Mouse (Mus musculus) brain, embryonic 14.5 days (tissue): ENCODE data around the gene Kcnd2. TPM values are rescaled to one million over a fixed set of nuclear protein-coding genes. Genes with fewer than 3 reads are reported as not detected.
"Not testable (repeated sequence)": the region's sequence is repeated elsewhere in the genome, so short reads cannot be mapped to it uniquely, and the experiment has no call there.

Experiments
- DNase-seq: peaks from one replicate; pipeline ENCODE4 v3.0.0-alpha.2; 2011; ENCODE audit warnings: low read depth
- CTCF ChIP-seq: fragments of 200-500 bp; IDR thresholded peaks from 2 replicates; pipeline ENCODE4 v1.5.1; 2012; ENCODE audit warnings: inconsistent platforms, mild to moderate bottlenecking, moderate library complexity, borderline replicate concordance; ENCODE audit not compliant: insufficient read depth, insufficient read length; ENCODE audit errors: extremely low read depth
- POLR2A ChIP-seq: fragments of 200-500 bp; IDR thresholded peaks from 2 replicates; pipeline ENCODE4 v1.6.1; 2012; ENCODE audit warnings: mild to moderate bottlenecking, inconsistent platforms, borderline replicate concordance; ENCODE audit not compliant: poor library complexity, insufficient read depth, insufficient read length, severe bottlenecking; ENCODE audit errors: extremely low read depth
- polyA plus RNA-seq: library from polyadenylated mRNA; depleted of rRNA; stranded (reverse); fragments of >200 nt; gene quantifications from 2 replicates; pipeline ENCODE4 v1.2.3, GENCODE M21; 2012

Gene Kcnd2
- polyA plus RNA-seq, 1 experiment: 18.4 TPM

DNA sequence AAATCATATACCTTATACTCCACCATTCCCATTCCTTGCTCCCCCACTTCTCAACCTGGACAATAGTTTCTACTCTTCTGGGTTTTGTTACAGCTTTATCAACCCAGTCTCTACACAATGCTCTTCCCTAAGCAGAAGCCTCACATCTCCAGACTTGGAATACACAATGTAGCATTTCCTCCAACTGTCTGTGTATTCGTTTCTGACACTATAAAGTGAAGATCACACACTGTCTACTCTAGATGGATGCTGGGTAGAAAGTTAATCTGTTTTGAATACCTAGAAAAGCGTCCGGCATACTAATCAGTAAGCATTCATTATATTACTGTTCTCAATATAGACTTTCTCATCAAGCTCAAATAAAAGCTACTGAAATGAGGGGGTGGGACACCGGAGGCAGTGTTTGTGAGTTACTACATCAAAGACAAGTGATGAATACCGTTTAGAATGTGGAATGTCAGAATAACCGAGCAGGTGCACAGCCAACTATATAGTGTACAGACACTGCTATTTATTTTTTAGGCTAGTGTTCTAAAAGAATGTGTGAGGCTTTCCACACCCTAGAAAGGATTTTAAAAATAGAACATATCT is 62.1 kb downstream of the Kcnd2 start:
- TF ChIP-seq CTCF: no peak
- TF ChIP-seq POLR2A: no peak
- DNase-seq: peak; percentile 62

DNA sequence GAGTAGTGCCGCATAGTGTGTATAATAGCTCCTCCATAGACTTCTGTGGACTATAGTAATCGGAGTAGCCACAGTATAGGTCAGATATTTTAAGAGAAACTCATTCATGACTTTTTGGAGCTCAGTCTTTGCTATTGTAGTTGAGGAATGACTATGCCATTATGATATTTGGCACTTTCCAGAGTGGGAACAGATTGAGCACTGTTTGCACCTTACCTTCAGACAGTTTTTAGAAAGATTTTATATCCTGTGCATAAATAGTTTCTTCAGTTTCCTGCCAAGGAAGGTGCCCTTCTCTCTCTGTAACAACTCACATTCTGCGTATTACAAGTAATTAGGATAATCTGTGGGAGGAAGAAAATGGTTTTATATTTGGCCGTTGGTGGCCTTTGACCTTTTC is 89.6 kb downstream of the Kcnd2 start:
- DNase-seq: no peak
- no peak for TF ChIP-seq CTCF
- no peak for TF ChIP-seq POLR2A

DNA sequence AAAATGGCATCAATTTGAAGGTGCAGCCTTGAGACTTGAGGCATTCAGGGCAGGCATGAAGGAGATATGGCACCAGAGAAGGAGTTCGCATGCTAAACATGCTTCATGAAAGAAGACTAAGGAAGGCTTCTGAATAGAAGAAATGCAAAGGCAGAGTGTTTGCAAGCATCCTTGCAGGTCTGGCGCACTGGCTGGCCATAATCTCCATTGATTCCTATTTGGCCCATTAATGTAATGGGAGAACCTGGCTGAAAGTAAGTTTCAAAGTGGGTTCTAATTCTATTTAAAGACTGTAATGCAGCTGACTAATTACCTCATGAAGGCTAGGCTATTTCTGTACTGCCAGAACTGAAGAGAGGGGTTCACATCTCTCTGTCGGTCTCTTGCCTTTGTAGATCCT is 94.9 kb downstream of the Kcnd2 start:
- peak; percentile 55 for DNase-seq
- TF ChIP-seq POLR2A: no peak
- no peak for TF ChIP-seq CTCF

DNA sequence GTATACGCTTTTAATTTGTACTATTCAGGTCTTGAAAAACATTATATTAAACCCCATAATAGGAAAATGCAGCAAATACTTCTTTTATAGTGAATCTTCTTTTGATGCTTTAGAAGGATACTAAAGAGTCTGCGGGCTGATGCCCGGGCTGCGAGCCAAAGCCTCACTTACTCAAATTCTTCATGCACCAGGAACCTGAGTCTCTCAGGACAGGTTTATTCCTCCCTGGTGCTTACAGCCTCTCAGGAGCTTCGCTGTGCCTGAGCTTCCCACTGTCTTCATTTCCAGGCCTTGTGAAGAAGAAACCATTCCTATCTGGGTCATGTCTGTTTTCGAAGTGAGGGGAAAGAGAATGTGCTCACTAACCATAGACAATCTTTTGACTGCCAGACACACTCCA is 106.1 kb downstream of the Kcnd2 start:
- no peak for TF ChIP-seq CTCF
- no peak for TF ChIP-seq POLR2A
- DNase-seq: no peak

DNA sequence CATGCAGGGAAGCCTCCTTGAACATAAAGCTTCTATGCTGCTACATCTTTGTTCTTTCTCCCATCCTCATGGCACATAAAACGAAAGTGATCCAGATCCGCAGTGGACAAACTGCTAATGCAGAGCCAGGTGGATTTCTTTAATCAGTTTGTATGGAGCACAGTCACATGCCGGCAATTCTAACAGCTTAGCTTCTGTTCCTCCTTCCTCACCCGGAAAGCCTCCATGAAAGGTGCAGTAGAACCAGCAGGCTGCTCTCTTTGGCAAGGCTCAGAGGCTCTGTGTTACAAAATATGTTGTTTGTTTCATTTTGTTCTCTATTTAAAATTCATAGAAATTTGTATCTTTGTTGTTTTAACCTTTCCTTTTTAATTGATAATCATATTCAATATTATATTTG is 106.9 kb downstream of the Kcnd2 start:
- DNase-seq: no peak
- TF ChIP-seq CTCF: no peak

DNA sequence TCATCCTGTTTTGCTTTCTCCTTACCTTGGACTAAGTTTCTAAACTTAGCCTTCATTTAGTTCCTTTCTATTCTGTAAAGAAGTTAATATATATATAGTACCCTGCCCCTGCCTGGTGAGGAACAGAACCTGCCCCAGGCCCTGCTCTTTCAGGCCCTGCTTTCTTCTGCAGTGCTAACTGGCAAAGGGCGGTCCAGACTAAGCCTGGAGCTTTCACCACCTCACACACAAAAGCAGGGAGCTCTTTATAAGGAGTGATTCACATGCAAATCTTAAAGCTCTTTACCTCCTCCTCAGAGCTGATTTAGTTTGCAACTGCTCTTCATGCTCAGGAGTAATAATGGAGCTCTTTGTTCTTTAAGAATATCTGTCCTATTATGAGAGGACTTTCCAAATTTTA is 109.9 kb downstream of the Kcnd2 start:
- DNase-seq: peak; percentile 91
- TF ChIP-seq CTCF (no peak), POLR2A (no peak)

DNA sequence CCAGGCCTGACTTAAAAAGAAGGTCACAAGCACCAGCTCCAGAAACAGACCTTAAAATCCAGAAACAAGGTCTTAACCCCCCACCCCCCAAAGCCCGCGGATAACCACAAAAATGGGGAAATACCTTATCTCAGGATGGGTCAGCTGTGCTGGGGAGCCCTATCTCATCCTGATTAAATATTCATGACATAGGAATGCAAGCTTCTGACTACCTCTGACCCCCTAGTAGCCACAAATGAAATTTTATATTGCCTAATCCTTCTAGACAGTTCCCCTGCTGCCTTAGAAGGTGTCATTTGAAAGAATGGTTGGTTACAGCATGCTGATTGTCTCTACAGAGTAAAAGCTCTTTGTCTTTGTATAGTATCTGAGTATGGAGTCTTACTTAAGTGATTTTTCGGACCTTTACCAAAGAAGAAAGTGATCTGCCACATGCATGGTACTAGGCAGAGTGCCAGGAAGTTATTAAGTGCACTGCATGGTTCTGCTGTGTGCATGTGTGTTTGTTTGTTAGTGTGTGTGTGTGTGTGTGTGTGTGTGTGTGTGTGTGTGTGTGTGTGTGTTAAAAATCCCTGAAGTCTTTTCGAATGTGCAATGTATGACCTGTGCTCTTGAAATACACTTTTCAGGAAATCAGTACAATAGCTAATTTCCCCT is 111.9 kb downstream of the Kcnd2 start:
- TF ChIP-seq CTCF: no peak
- TF ChIP-seq POLR2A: no peak
- DNase-seq: peak; percentile 56

DNA sequence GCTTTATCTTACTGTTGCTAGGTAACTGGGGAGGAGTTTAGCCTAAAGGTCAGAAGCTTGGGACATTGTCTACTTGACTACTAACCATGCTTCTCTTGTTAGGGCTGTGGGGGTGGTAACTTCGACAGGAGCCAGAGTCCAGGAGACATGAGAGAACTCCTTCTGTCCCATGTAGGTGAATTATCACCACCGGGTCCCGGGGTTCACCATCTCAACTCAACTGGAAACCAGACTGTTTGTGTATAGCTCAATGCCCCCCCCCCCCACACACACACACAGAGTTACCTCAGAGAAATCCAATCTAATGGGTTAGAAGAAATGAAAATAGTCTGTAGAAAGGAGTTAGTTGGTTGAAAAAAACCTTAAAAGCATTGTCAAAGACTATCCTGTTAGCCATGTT is 170.0 kb downstream of the Kcnd2 start:
- not testable (repeated sequence) for DNase-seq

DNA sequence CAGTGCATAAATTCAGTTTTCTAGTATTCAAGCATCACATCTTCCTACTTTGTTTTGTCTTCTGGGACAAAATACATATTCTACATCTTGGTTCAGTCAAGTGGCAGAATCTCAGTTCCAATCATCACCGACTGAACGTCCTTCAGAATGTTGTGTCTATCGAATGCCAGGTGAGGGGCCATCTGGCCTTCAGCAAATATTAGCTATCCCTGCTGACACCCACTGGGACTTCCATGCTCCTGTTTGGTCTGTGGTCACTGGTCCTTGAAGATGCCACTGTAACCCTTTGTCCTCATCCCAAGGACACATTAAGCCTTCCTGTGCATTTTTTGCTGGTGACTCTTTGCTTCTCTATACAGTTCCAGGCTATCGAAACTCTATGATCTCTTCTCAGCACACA is 176.5 kb downstream of the Kcnd2 start:
- DNase-seq: no peak
- no peak for TF ChIP-seq CTCF
- no peak for TF ChIP-seq POLR2A

DNA sequence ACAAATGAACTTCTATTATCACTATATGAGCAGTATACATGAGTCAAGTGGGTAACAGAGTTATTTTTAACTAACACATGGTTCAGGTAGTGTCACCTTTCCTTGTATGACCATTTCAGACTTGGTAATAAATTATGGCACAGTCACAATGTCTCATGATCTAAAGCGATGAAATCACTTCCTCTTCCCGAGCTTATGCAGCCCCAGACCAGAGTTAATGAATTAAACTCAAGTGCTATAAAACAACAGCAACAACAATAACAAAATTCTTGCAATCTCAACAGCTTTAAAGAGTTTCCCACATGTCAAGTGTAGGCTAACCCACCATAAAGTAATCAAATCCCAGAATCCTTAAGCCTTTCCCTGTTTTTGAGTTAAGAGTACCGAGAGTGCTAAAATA is 198.4 kb downstream of the Kcnd2 start:
- TF ChIP-seq CTCF (no peak), POLR2A (no peak)

DNA sequence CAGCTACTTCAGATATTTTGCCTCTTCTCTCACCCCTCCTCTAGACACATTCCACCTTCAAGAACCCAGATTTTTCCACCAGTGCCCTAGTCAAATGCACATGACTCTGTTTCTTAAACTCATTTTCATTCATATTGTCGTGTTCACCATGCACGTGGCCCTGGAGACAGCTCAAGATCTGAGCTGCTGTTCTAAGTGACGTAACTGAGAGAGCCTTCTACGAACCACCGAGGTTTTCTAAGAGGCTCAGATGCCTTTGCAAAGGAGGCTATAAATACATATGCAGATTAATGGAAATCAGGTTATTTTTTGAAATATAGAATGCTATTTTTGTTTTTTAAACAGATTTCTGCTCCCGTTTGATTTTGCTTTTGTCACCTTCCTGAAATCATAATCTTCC is 202.9 kb downstream of the Kcnd2 start:
- no peak for DNase-seq
- TF ChIP-seq POLR2A: no peak
- no peak for TF ChIP-seq CTCF

More for the DNA sequence above, 198.4 kb downstream of the Kcnd2 start:
- DNase-seq: no peak

DNA sequence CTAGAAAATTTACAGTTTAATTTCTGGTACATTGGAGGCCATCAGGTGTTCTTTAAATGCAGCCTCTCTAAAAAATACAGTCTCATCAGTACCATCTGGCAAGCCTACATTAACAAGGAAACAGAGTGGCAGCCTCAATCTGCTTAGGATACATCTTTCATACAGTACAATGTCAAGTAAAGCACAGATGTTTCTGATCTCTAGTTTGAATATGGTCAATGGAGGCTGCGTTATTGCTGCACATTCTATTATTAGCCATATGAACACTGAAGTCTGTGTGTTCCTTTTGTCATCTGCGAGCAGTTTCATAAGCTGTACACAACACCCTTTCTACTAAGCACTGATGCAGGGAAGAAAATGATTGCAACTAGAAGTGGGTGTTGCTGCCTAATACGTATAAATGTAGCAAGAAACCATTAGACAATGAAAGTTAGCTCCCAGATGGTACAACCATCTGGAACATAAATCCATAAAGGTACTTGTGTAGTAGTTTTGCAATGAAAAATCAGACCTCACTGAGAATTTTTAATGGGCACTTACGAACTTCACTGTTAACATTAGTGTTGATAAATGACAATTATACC is 209.0 kb downstream of the Kcnd2 start:
- peak; percentile 62 for DNase-seq
- TF ChIP-seq CTCF (no peak), POLR2A (no peak)

DNA sequence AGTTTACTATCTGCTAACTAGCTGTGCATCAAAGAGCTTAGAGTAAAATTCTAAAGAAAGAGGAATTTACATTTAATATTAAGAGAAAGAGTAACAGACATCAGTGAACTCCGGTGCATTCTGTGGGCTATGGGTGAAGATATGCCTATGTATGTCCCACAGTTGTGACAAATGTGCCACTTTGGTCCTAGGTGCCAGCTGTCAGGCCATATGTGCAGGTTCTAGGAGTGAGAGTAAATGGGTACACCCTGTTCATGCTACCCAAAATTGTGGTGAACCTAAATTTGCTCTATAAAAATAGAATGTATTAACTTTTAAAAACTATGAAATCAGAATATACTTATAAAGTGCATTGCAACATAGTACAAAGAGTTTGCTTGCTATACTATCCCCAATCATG is 215.8 kb downstream of the Kcnd2 start:
- no peak for DNase-seq
- TF ChIP-seq CTCF: no peak
- no peak for TF ChIP-seq POLR2A

DNA sequence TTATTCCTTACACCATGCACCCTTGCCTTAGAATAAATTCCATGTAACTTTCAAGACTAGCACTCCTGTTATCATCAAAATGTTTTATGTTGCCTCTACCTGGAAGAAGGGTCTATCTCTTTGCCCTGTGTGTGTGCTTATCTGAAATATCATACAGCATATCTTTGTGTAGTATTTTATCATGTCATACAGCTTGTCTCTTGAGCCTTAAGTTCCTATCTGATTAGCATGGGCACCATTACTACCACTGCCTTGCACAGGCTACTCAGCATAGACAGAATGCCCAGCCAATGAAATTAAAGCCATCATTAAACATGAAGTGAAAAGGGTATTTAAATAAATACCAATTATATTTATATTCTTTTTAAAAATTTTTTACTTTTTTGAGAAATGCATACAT is 249.4 kb downstream of the Kcnd2 start:
- DNase-seq: no peak
- TF ChIP-seq CTCF: no peak
- no peak for TF ChIP-seq POLR2A
